Mouse (Mus musculus) stomach, embryonic 15.5 days (tissue): ENCODE measurements around the gene Matn4. TPM values are rescaled to one million over a fixed set of nuclear protein-coding genes. Genes with fewer than 3 reads are reported as not detected.

Experiments used
- ATAC-seq: fragments of 200-750 bp; cut with Nextera tagmentation; 2 replicates; pipeline ENCODE4 v1.8.0; 2017; ENCODE audit warnings: low read depth, moderate number of reproducible peaks, moderate TSS enrichment; ENCODE audit not compliant: insufficient read depth, low FRiP score
- H3K27ac ChIP-seq: fragments of 300-500 bp; sonication (generic); 2 replicates; pipeline ENCODE4 v1.5.1; 2015; ENCODE audit warnings: mild to moderate bottlenecking, inconsistent platforms
- H3K27me3 ChIP-seq: fragments of 300-500 bp; sonication (generic); replicated peaks from 2 replicates; pipeline ENCODE4 v1.6.1; 2015; ENCODE audit warnings: inconsistent platforms
- H3K36me3 ChIP-seq: fragments of 300-500 bp; sonication (generic); 2 replicates; pipeline ENCODE4 v1.6.1; 2015; ENCODE audit warnings: inconsistent platforms
- H3K4me1 ChIP-seq: fragments of 300-500 bp; sonication (generic); 2 replicates; pipeline ENCODE4 v1.6.1; 2015; ENCODE audit warnings: inconsistent platforms
- H3K4me2 ChIP-seq: fragments of 300-500 bp; sonication (generic); 2 replicates; pipeline ENCODE4 v1.6.1; 2015; ENCODE audit warnings: mild to moderate bottlenecking, inconsistent platforms
- H3K4me3 ChIP-seq: fragments of 300-500 bp; sonication (generic); replicated peaks from 2 replicates; pipeline ENCODE4 v1.5.1; 2015; ENCODE audit warnings: inconsistent platforms
- H3K9ac ChIP-seq: fragments of 300-500 bp; sonication (generic); 2 replicates; pipeline ENCODE4 v1.6.1; 2015; ENCODE audit warnings: inconsistent platforms
- H3K9me3 ChIP-seq: fragments of 300-500 bp; sonication (generic); 2 replicates; pipeline ENCODE4 v1.6.1; 2016; ENCODE audit warnings: inconsistent platforms
- WGBS: fragments of 180-500 bp; shearing (Covaris S2); methylation state at CpG from one replicate; pipeline ENCODE4 v1.1.7; 2015; 5-methylcytosine and 5-hydroxymethylcytosine counted together
- polyA plus RNA-seq: library from polyadenylated mRNA; unstranded; fragments of >200 nt; fragmentation: Nextera tagmentation; extraction: Ambion mirVana; gene quantifications from 2 replicates; pipeline ENCODE4 v1.2.1, GENCODE M21; 2015

Matn4 gene
- polyA plus RNA-seq, 1 experiment from 2014 or later: 12.4 TPM

DNA sequence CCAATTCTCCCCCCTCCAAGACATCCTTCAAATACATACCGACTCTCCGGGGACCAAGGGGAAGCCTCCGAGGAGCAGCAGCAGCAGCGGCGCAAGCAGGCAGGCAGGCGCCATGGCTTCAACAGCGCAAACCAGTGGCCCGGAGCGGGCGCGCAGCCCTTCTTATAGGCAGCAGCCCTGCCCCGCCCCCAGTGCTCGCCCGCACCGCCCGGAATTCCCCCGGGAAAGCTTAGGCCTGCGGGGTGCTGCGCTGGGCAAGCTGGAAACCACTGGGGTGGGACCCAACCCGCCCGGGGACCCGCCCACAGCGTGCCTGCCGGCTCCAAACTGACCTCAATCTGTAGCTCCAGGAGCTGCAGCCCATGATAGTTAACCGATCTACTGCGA lies 38.1 kb upstream of the Matn4 start:
- H3K9me3 ChIP-seq: no peaks in the 10 kb centered on the region
- H3K4me3 ChIP-seq: peak overlapping the region; percentile 57
- H3K9ac ChIP-seq: peak overlapping the region; percentile 57
- peak overlapping the region; percentile 86 for H3K27ac ChIP-seq
- ATAC-seq: peak; percentile 92
- H3K36me3 ChIP-seq: no peaks in the 10 kb centered on the region
- WGBS: under 1% methylated on average over 26 of the region's 26 CpGs
- peak overlapping the region; percentile 73 for H3K4me2 ChIP-seq
- peaks cover 40% of the 10 kb centered on the region for H3K4me1 ChIP-seq
- H3K27me3 ChIP-seq: no peaks in the 10 kb centered on the region

DNA sequence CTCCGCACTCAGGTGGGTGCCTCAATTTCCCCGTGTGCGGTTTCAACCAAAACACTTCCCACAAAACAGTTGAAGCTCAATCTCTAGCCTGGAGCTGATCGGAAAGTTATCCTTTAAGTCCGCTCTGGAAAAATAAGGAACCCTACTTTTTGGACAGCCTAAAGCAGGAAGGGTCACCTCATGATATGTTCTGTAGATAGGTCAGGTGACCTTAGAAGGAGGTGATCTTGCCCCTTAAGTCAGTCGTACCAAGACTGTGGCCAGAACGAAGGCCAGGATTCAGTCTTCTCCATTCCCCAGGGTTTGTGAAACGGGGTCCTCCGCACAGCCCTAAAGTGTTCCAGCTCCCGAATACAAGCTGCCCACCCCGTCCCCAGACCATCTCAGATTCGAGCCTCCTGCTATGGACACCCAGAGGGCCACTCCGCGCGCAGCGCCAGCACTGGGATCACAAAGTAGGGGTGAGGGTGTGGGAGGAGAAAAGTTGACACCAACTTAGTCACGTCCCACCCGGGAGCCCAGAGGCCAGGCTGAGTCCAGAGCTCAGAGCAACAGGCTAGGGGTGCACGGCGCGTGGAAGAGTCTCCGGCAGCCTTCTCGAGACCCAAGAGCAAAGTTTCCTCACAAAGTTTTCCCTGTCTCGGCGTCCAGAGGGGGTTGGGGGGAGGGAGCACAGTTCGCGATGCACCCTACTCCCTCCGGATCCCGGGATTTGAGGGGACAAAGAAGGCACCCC lies 37.5 kb upstream of the Matn4 start:
- Histone ChIP-seq H3K4me1 (peaks cover 40% of the 10 kb centered on the region), H3K9me3 (no peaks in the 10 kb centered on the region)

DNA sequence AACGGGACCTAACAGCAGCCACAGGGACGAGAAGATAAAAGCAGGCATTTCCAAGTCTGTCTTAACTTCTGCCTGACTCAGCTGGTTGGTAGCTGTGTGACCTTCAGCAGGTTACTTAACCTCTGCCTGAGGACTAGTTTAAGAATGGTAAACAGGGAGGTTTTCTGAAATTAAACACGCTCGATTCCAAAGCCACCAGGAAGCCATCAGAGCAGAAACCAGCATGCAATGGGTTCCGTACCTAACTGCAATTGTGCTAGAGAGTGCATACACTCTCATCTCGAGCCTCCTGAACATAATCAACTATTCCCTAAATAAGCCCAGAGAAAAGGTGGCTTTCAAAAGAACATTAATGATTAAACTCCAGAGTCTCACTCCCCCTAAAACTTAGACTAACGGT lies 36.8 kb upstream of the Matn4 start:
- Histone ChIP-seq H3K4me2 (peak overlapping the region; percentile 73), H3K4me1 (peaks cover 40% of the 10 kb centered on the region), H3K9ac (peak overlapping the region; percentile 57; the same call in 1 of the 2 replicates), H3K27ac (peak overlapping the region; percentile 57), H3K36me3 (no peaks in the 10 kb centered on the region), H3K27me3 (no peaks in the 10 kb centered on the region), H3K4me3 (peak overlapping the region; percentile 57), H3K9me3 (no peaks in the 10 kb centered on the region)
- 26% methylated on average over 7 of the region's 7 CpGs for WGBS
- no peak for ATAC-seq

More for the DNA sequence above, 37.5 kb upstream of the Matn4 start:
- Histone ChIP-seq H3K27me3 (no peaks in the 10 kb centered on the region), H3K4me3 (peak overlapping the region; percentile 57), H3K36me3 (no peaks in the 10 kb centered on the region), H3K4me2 (peak overlapping the region; percentile 73), H3K27ac (peak overlapping the region; percentile 86), H3K9ac (peak overlapping the region; percentile 57)
- ATAC-seq: peak; percentile 50
- WGBS: 2% methylated on average over 29 of the region's 29 CpGs

- Histone ChIP-seq H3K4me1 (peaks cover 46% of the 10 kb centered on the region), H3K4me3 (peak overlapping the region; percentile 57), H3K27me3 (no peaks in the 10 kb centered on the region), H3K9me3 (no peaks in the 10 kb centered on the region), H3K36me3 (no peaks in the 10 kb centered on the region), H3K27ac (peak overlapping the region; percentile 57), H3K9ac (peak overlapping the region; percentile 57; the same call in 1 of the 2 replicates), H3K4me2 (peak overlapping the region; percentile 73)
- no peak for ATAC-seq
- WGBS: 29% methylated on average over 8 of the region's 8 CpGs
Measured at GRCm38 (mm10) chr2:164441155-164441554, 36.2 kb upstream of the Matn4 start.

DNA sequence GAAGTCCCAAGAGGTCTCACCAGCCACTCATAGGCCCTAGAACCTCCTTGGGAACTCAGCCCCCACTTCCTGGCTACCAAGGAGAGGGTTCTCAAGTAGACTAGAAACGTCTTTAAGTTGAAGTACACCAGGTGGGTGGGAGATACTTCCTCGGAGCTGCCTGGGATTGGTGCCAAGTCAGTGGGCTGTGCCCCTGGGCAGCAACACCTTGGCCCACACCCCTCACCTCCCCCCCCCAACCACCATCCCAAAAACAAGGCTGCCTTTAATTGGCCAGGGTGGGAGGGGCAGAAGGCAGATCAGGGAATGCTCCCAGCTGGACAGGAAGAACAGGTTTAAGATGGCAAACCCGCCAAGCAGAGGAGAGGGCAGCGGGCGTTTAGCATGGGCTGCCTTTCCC lies 35.4 kb upstream of the Matn4 start:
- no peaks in the 10 kb centered on the region for H3K36me3 ChIP-seq
- H3K27me3 ChIP-seq: no peaks in the 10 kb centered on the region
- no peaks in the 10 kb centered on the region for H3K9me3 ChIP-seq
- H3K4me2 ChIP-seq: peak overlapping the region; percentile 73
- 59% methylated on average over 5 of the region's 5 CpGs for WGBS
- H3K4me1 ChIP-seq: peaks cover 51% of the 10 kb centered on the region
- no peak for ATAC-seq
- no peak overlapping the region for H3K9ac ChIP-seq
- peak overlapping the region; percentile 57 for H3K27ac ChIP-seq
- peak overlapping the region; percentile 57; the same call in 1 of the 2 replicates for H3K4me3 ChIP-seq

DNA sequence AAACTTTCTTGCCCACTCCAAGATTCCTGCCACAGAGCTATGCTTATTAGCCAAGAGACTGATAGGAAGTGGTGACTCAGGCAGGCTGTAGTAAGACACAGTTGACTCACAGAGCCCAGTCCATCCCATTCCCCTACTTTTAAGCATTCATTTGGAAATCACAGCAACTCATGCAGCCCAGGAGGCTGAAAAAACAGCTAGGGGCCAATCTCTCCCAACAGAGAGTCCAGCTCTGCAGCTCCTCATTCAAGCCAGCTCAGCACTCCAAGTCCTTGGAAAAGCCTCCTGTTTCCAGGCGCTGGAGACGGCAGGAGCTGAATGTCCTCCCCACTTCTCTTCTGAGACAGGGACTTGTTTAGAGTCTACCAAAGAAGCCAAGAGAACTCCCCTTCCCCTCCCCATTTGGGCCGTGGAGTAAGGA lies 34.1 kb upstream of the Matn4 start:
- Histone ChIP-seq H3K27ac (peak overlapping the region; percentile 87), H3K27me3 (no peaks in the 10 kb centered on the region), H3K36me3 (no peaks in the 10 kb centered on the region), H3K4me3 (no peak overlapping the region), H3K4me2 (peak overlapping the region; percentile 73), H3K9ac (no peak overlapping the region), H3K4me1 (peaks cover 58% of the 10 kb centered on the region), H3K9me3 (no peaks in the 10 kb centered on the region)
- no peak for ATAC-seq
- WGBS: 39% methylated on average over 3 of the region's 3 CpGs

DNA sequence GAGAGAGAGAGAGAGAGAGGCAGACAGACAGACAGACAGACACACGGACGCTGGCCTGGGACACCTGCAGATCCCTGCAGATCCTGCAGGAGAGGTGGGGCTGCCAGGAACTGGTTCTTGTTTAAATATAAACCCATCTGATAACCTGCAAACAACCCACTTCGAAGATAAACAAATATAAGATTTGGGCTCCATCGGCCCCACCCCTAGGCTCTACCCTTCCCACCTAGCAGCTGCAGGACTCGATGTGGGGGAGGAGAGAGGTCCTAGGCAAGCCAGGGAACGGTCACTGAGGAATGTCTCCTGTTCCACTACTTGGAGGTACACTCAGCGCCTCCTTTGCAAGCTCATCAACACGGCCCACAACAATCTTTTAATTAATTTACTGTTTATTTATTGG lies 33.3 kb upstream of the Matn4 start:
- ATAC-seq: peak; percentile 36
- Histone ChIP-seq H3K9me3 (no peaks in the 10 kb centered on the region), H3K4me2 (peak overlapping the region; percentile 73), H3K4me3 (no peak overlapping the region), H3K36me3 (no peaks in the 10 kb centered on the region), H3K27ac (peak overlapping the region; percentile 87), H3K4me1 (peaks cover 58% of the 10 kb centered on the region), H3K9ac (no peak overlapping the region), H3K27me3 (no peaks in the 10 kb centered on the region)
- 33% methylated on average over 8 of the region's 8 CpGs for WGBS

DNA sequence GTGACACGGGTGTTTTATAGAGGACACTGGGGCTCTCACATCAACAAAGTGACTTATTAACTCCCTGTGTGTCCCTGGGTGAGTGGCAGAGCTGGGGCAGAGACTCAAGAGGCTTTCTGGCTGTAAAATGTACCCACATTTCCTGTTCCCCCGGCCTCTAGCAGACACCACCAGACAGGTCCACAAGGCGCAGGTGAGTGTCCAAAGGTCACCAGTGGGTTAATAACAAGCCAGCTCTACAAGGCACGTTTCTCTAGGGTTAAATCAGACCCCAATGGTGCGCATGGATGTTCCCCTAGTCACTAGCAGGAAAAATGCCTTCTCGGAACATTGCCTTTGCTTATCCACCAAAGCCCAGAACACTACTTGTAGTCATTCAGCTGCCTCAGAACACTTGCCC lies 32.8 kb upstream of the Matn4 start:
- H3K4me3 ChIP-seq: no peak overlapping the region
- H3K27ac ChIP-seq: peak overlapping the region; percentile 87
- no peaks in the 10 kb centered on the region for H3K36me3 ChIP-seq
- ATAC-seq: no peak
- peaks cover 60% of the 10 kb centered on the region for H3K4me1 ChIP-seq
- H3K9me3 ChIP-seq: no peaks in the 10 kb centered on the region
- no peak overlapping the region for H3K9ac ChIP-seq
- no peaks in the 10 kb centered on the region for H3K27me3 ChIP-seq
- H3K4me2 ChIP-seq: peak overlapping the region; percentile 73
- 43% methylated on average over 6 of the region's 6 CpGs for WGBS

DNA sequence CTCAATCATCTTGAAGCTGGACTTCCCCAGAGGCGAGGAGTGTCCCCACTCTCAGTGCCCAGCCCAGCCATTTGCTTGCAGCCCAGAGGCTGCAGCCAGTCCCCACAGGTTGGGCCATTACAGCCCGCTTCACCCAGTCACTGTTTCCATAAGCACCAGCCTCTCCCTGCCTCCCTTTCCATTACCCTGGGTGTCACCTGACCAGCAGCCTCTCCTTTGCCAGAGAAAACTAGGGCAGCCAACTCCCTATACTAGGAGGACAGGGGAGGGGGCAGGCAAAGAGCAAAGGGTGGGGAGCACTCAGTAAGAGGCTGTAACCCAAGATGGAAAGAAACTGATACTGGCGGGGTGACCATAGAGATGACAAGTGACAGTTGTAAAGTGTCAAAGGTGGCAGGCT lies 32.0 kb upstream of the Matn4 start:
- peaks cover 64% of the 10 kb centered on the region for H3K4me1 ChIP-seq

DNA sequence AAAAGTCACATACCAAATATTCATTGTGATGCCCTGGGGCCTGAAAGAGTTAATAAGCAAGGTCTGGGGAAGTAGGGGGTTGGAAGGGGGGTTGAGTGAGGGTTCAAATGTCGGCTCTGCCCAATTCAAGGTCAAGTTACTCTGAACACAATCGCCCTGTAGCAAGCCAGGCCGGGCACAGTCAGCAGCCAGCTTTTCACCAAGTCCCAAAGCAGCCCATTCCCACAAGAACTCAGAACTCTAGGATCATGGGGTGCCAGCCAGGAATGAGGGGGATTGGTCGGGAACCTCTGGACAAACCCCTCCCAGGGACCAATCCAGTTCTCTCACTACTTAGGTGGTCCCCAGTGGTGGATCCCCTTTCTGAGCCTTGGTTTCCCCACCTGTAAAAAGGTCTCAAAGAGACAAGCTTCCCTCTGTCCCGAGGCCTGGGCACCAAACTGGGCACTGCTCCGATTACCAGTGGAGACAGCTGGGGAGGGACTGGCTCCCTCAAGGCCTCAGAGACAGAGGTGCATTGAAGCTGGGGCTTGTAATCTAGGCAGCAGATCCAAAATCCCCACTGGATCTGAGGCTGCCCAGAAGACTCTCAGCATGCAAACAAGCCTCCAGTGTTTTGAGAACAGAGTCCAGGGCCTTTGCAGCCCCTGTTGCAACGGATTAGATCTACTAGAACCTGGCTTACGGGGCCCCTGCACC lies 31.4 kb upstream of the Matn4 start:
- Histone ChIP-seq H3K36me3 (no peaks in the 10 kb centered on the region), H3K27ac (peak overlapping the region; percentile 87), H3K4me3 (no peak overlapping the region), H3K9me3 (no peaks in the 10 kb centered on the region), H3K4me2 (peak overlapping the region; percentile 73), H3K27me3 (no peaks in the 10 kb centered on the region), H3K4me1 (peaks cover 67% of the 10 kb centered on the region), H3K9ac (no peak overlapping the region)
- WGBS: 22% methylated on average over 8 of the region's 8 CpGs
- ATAC-seq: no peak

More for the DNA sequence above, 32.0 kb upstream of the Matn4 start:
- 44% methylated on average over 3 of the region's 3 CpGs for WGBS
- H3K36me3 ChIP-seq: no peaks in the 10 kb centered on the region
- H3K9me3 ChIP-seq: no peaks in the 10 kb centered on the region
- ATAC-seq: peak; percentile 57
- H3K4me3 ChIP-seq: no peak overlapping the region
- no peak overlapping the region for H3K9ac ChIP-seq
- H3K27me3 ChIP-seq: no peaks in the 10 kb centered on the region
- peak overlapping the region; percentile 87 for H3K27ac ChIP-seq
- H3K4me2 ChIP-seq: peak overlapping the region; percentile 73

DNA sequence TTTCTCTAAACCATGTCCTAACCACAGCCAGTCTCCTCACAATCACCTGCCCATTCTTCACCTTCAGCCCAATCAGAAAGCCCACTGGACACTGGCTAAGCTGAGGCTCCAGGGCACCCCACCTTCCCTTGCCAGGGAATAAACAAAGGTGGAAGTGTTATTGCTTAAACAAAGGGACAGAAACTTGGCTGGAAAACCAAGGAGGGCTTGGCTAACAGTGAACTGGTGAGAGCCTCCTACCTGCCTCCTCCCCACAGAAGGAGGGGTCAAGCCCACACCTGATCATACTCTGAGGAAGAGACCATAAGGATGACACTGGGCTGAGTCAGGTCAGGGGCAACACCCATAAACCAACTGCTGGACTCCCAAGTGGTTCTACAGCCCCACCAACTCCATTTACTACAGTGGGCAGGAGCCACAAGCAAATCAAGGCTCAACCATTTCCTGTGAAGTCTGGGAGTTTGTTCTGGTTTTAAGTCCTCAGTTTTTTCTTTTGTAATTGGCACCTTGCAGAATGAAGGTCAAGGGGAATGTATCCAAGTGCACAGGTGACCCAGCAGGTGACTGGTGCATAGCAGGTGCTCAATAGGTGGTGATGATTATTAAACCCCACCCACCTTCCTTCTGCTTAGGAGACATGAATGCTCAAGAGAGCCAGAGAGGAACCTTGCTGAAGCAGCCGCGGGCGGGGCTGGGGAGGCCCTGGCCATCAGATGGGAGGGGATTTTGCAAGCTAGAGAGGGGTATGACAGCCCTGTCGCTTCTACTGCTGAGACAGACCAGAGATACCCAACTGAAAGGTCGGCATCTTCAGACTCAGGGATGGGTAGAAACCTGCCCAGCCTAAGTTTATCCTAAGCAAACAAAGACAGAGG lies 30.5 kb upstream of the Matn4 start:
- no peak for ATAC-seq
- 37% methylated on average over 5 of the region's 5 CpGs for WGBS
- Histone ChIP-seq H3K4me1 (peaks cover 67% of the 10 kb centered on the region), H3K27ac (peak overlapping the region; percentile 87), H3K36me3 (no peaks in the 10 kb centered on the region), H3K9ac (no peak overlapping the region), H3K27me3 (no peaks in the 10 kb centered on the region), H3K4me2 (no peak overlapping the region), H3K4me3 (no peak overlapping the region), H3K9me3 (no peaks in the 10 kb centered on the region)
